Mouse (Mus musculus) heart, postnatal 14 days (tissue): ENCODE measurements around the gene Rab36. TPM values are rescaled to one million over a fixed set of nuclear protein-coding genes. Genes with fewer than 3 reads are reported as not detected.

Source experiments
- DNase-seq, 2 experiments: peaks; one replicate each; pipeline ENCODE4 v3.0.0; 2021 to 2022
- intact Hi-C: fragments of 180-260 bp; cut with DNase I; formaldehyde crosslinking; loops from one replicate; pipeline ENCODE4 v1.15.1; 2025
- long read RNA-seq, 2 experiments: library from polyadenylated mRNA; stranded (forward); transcript quantifications; one replicate each; pipeline ENCODE4 v2.0.0; 2021
- total RNA-seq, 2 experiments: library from RNA; stranded (reverse); gene quantifications; 2 replicates each; pipeline ENCODE4 v1.2.3; 2021

The Rab36 gene
- 1 to 10 TPM in 1 of 2 experiments, under 1 TPM in 1; 0.80 to 1.2 TPM for total RNA-seq
- long read RNA-seq, experiment 1, partial matches to known transcripts = 1 of 2 reads
- long read RNA-seq, experiment 1, other reads (novel, unspliced or antisense) = 1 of 2 reads
- long read RNA-seq, experiment 2, partial matches to known transcripts = 0 of 1 reads
- long read RNA-seq, experiment 2, other reads (novel, unspliced or antisense) = 0 of 1 reads

- intact Hi-C loops = no loop called here
- peak; percentile 93 to 96 for DNase-seq
Measured at GRCm38 (mm10) chr10:75036883-75037379, at the start of gene Rab36. TSS of gene Rab36 (plus strand) at chr10:75037058.

GRCm38 (mm10) chr10:74987698-74988470, 49.0 kb upstream of the Rab36 start:
- intact Hi-C loops = no loop called here
- no peak for DNase-seq

- DNase-seq = no peak
- intact Hi-C loops = no loop called here
Measured at GRCm38 (mm10) chr10:74989814-74990213, 47.0 kb upstream of the Rab36 start.

GRCm38 (mm10) chr10:74990584-74991322, 46.1 kb upstream of the Rab36 start:
- intact Hi-C loops = no loop called here
- no peak for DNase-seq

- intact Hi-C loops = no loop called here
- no peak for DNase-seq
Measured at GRCm38 (mm10) chr10:74994863-74995262, 42.0 kb upstream of the Rab36 start.

GRCm38 (mm10) chr10:74995377-74995776, 41.5 kb upstream of the Rab36 start:
- intact Hi-C loops = no loop called here
- no peak for DNase-seq

GRCm38 (mm10) chr10:75001391-75001790, 35.5 kb upstream of the Rab36 start:
- DNase-seq = no peak
- intact Hi-C loops = no loop called here

- intact Hi-C loops = no loop called here
- no peak for DNase-seq
Measured at GRCm38 (mm10) chr10:75004067-75004466, 32.8 kb upstream of the Rab36 start.

- no peak for DNase-seq
- intact Hi-C loops = no loop called here
Measured at GRCm38 (mm10) chr10:75006889-75007662, 29.8 kb upstream of the Rab36 start.

- intact Hi-C loops = no loop called here
Measured at GRCm38 (mm10) chr10:75010704-75011103, 26.2 kb upstream of the Rab36 start.

GRCm38 (mm10) chr10:75015465-75015864, 21.4 kb upstream of the Rab36 start:
- no peak for DNase-seq
- intact Hi-C loops = no loop called here

More at GRCm38 (mm10) chr10:75010704-75011103, 26.2 kb upstream of the Rab36 start:
- DNase-seq = no peak

GRCm38 (mm10) chr10:75016481-75016880, 20.4 kb upstream of the Rab36 start:
- intact Hi-C loops = no loop called here
- DNase-seq = no peak

- intact Hi-C loops = loop anchor here (2.0 kb wide), 1 partner anchor 83 kb away; no protein-coding TSS in a partner anchor
- DNase-seq = no peak
Measured at GRCm38 (mm10) chr10:75020271-75020670, 16.6 kb upstream of the Rab36 start.

GRCm38 (mm10) chr10:75021138-75021537, 15.7 kb upstream of the Rab36 start:
- peak; percentile 72 to 86 for DNase-seq
- intact Hi-C loops = loop anchor here (2.0 kb wide), 1 partner anchor 84 kb away; no protein-coding TSS in a partner anchor

GRCm38 (mm10) chr10:75026491-75026890, 10.4 kb upstream of the Rab36 start:
- DNase-seq = no peak
- intact Hi-C loops = no loop called here

- intact Hi-C loops = no loop called here
- no peak for DNase-seq
Measured at GRCm38 (mm10) chr10:75028743-75029142, 8.1 kb upstream of the Rab36 start.

GRCm38 (mm10) chr10:75029677-75030076, 7.2 kb upstream of the Rab36 start:
- intact Hi-C loops = no loop called here
- DNase-seq = no peak

GRCm38 (mm10) chr10:75030234-75030633, 6.6 kb upstream of the Rab36 start:
- no peak for DNase-seq
- intact Hi-C loops = no loop called here

GRCm38 (mm10) chr10:75031345-75032114, 5.3 kb upstream of the Rab36 start:
- intact Hi-C loops = no loop called here
- DNase-seq = no peak
